Mouse (Mus musculus) erythroblast, embryonic 14.5 days (primary cell): ENCODE data around the gene Apip.

Experiments
- GATA1 ChIP-seq: IDR thresholded peaks from 2 replicates; pipeline ENCODE4 v1.6.1; 2012; ENCODE audit warnings: low read length, inconsistent platforms, mixed read lengths
- TAL1 ChIP-seq: IDR thresholded peaks from 3 replicates; pipeline ENCODE4 v1.6.1; 2012; ENCODE audit warnings: low read length, inconsistent platforms, mixed read lengths

DNA sequence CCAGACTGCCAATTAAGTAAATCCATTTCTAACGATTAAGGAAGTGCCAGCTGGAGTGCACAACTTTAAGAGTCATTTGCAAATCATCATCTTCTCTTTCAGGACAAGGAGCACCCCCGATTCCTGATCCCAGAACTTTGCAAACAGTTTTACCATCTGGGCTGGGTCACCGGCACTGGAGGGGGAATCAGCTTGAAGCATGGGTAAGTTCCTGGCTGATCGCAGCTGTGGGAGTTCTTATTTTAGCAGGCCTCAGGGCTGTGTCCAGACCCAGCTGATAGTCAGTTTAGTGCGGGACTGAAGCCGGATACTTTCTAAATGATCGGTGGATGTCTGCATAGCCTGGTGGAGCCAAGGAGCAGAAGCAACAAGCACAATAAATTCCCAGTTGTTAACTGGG lies 9.4 kb downstream of the Apip start:
- TF ChIP-seq TAL1 (no peak), GATA1 (no peak)
